Mouse (Mus musculus): ENCODE results near the gene Tomm34.

Tomm34 gene

GRCm38 (mm10) chr2:164007987-164008545, 62.9 kb downstream of the Tomm34 start:
- no peak for DNase-seq

GRCm38 (mm10) chr2:164007547-164007946, 63.4 kb downstream of the Tomm34 start:
- no peak for DNase-seq

GRCm38 (mm10) chr2:164006932-164007331, 64.0 kb downstream of the Tomm34 start:
- DNase-seq: no peak

- DNase-seq: no peak
Observed at GRCm38 (mm10) chr2:164004503-164004902, 66.5 kb downstream of the Tomm34 start.

All from cerebellum, adult 9-10 months (tissue).